Mouse (Mus musculus) kidney, postnatal 25 days (tissue): ENCODE data around the gene Enc1.

Experiments
- DNase-seq, 2 experiments: peaks; one replicate each; pipeline ENCODE4 v3.0.0; 2021; ENCODE audit warnings: mixed read lengths in 2 of 2

Enc1 gene

DNA sequence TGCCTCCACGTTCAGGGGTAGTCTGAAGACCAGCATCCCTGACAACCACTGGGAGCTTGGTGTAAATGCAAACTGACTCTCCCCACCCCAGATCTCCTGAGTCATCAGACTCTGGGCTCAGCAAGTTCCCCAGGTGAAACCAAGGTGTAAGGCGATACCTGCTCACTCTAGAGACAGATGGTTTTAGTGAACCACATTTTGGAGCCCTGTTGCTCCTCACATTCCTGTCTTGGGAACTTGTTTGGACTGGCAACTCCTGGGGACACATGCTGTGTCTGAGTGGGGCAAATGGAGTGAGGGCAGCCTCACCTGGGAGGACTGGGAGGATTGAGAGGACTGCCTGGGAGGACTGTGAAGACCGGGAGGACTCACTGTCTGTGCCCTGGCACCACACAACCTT, 13.1 kb upstream of the Enc1 start:
- DNase-seq = no peak

DNA sequence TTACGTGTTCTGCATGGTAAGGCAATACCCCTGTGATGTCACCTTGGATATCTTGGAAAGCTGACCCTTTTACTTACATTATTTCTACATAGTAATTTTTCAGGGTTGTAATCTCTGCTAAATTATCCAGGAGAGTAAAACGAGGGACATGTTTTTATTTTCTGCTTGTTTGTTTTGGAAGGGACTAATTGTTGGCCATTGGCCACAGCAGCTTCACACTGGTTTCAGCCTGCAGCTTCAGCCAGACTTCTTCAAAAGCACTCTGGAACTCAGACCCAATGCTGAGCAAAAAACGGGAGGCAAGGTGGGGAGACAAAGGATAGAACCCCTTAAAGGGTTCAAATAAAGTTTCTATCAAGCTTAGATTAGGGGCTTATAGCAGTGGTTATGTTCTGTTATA, 10.8 kb upstream of the Enc1 start:
- no peak for DNase-seq

DNA sequence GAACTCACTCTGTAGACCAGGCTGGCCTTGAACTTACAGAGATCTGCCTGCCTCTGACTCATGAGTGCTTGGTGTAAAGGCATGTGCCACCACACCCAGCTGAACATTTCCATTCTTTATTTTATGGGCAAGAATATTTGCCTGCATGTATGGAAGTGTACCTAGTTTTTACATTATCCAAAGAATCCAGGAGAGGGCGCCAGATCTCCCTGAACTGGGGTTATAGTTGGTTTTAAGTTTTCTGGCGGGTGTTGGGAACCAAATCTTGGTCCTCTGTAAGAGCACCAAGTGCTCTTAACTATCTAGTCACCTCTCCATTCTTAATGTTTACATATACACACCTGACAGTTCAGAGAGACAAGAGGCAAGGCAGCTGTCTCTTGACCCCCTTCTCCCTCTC, 7.8 kb upstream of the Enc1 start:
- DNase-seq = peak in 1 of 2 experiments; percentile 15

DNA sequence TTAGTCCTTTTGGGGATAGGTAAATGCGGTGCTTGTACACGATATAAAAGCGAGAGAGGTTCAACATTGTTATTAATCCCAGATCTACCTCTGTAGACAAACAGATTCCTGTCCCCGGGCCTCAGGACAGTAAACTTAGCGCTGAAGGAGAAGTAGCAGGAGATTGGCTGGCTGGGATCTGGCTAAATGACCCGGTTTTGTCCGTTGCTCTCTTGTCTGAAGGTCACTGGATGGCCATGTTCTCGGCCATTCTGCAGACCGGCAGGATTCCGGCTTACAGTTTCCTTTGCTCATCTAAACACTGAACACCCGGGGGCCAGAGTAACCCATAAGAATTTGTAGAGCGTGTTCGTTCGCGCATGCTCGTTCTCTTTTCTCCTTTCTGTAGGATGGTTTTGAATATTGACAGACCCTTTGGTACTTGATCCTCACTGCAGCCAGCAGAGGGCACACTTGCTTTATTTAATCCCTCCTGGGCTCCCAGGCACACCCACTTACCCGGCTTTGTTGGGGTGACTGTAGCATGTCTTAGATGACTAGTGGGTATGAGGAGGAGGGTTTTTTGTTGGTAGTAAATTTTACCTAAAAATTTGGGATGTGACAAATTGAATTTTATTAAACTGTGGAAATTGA, 6.0 kb upstream of the Enc1 start:
- DNase-seq = peak; percentile 82 to 91

DNA sequence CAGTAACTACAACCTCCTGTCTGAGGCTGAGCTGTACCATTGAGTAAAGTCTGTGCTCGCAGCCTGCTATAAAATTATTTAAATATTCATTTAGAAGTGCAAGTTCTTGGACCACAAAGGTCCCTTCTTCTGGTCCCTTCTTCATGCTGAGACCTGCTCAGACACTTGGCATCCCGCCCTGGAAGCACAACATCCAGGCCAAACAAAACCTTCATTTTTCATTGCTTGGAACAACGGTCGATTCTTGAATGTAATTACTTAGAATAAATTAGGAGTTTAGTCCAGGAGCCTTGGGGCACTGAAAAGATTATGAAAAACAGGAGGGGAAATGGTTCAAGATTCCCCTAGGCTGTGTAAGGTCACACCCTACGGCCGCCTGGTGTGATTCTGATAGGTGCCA, 5.0 kb upstream of the Enc1 start:
- peak; percentile 40 to 45 for DNase-seq

DNA sequence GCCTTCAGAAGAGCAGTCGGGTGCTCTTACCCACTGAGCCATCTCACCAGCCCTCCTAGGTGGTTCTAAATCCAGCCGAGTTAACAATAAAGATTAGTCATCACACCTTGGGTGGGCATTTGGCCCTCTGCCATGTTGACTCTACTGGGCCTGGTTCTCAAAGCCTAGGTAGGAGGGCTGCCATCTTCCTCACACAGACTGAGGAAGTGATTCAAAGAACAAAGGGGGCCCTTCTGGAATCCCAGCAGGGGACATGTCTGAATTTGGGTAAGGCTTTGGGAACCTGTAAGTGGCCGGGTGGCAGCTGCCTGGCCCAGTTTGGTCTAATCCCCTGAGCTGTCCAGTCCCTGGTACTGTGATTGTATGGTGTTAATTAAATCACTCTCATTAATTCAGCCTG, 3.2 kb upstream of the Enc1 start:
- peak in 1 of 2 experiments; percentile 17 for DNase-seq

DNA sequence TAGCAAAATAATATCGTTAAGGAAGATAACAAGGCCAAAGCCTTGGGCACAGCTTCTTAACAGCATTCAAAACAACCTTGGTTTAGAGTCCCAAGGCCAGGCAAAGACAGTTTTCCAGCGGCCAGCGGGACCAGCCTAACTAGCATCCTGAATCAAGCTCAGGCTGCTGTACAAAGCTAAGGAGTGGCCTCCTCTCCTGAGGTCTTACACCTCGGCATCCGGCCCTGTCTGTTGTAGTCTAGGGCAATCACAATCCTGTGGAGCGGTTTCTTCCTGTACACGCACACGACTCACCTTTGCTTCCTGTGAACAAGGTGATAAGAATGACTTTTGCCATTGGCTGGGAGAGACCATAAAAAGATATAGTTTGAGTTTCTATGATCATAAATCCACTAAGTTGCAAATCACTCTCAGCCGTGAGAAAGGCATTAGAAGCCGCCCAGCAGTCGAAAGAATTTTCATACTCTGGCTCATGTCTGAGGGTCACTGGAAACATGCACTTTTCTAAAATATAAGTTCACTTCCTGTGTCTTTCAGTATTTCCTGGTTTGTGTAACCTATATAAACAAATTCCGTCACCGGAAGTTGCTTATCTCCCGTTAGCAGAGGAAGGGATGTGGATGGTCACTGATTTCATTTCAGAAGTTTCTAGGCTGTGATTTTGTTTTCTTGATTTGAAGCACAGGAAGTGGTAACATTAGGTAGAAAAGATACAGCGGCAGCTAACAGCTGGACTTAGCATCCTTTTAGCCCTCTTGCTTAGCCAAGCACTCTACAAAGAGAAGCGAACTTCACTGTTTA, 2.5 kb upstream of the Enc1 start:
- DNase-seq = peak in 1 of 2 experiments; percentile 19

DNA sequence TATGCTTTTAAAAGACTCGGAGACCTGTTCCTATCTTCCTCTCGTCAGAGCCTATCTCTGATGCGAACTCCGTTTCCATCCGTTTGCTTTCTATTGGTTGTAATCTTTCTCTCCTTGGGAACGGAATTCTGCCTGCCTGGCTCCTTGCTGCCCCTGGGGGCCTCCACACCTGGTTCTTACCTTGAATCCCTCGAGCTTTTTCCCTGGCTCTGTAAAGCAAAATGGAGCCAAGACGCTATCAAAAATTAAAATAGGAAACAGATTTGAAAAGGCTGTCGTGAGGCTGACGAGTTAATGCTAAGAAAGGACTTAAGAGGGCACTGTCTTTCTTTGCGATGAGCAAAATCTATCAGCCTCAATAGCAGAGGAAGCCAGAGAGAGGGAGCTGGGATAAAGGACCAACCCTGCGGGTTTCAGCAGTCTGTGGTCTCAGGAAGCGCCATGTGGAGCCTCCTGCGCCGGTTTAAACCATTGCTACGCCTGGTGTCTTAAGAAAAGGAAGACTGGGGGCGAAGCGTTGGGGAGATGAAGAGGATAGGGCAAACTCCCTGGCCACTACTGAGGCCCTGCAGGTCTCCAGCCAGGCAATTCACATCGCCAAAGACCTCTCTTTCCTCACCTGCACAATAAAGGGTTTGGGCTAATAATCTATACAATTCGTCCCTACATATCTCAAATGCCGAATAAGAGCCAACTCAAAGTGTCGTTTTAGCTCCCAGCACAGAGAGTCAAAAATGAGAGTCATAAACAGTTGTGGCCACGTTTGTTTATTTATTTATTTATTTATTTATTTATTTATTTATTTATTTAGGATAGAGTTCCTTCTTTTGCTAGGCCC, 1.3 kb upstream of the Enc1 start:
- DNase-seq = peak; percentile 37 to 60

DNA sequence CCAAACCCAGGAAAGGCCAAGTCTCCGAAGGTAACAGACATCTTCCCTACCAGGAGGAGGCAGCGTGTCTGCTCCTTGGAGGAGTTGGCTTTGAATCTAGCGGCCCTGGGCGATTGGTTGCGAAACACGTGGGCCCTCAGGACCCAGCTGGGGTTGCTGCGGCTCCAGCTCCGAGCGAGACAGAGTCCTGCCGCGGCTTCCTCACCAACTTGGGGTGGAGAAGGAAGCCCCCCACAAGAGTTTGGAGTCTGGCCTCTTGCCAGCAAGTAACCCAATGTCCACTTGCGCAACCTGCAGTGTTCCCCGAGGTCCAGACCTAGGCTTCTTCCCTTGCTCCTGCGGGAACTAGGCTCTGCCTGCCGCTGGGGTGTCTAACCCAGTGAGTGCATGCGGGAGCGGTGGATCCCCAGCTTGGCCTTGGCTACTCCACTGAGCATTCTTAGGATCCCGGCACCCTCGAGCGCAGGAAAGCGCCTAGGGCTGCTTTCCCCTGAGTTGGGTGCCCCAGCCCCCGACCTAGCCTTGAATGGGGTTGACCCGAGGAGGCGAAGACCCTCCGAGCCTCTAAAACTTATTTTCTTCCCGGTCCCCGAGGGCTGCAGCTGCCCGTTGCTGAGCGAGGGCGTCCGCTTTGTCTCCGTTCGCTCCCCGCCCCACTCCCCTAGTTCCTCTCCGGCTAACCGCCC, 483 bp upstream of the Enc1 start:
- peak; percentile 78 to 91 for DNase-seq

DNA sequence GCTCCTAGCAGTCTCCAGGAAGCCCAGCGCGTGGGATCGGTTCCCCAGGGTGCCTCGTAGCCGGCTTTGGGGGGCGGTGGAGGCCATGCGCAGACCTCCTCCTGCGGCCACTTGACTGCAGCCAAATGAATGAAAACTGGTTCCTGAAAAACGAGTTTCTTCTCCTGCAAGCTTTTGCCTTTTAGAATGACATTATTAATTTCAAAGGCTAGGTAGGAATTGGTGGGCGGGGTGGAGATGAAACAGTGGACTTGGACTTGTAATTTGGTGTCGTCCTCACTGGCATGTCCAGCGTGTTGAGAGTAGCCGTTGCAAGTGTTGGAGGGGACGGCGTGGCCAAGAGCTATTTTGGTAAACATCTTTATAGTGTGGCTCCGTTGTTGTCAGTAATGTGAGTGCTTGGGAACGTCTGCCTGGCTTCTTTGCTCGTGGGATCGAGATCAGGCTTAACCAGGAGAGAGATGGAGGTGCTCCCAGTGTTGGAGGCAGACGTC, 929 bp downstream of the Enc1 start:
- peak in 1 of 2 experiments; percentile 29 for DNase-seq

DNA sequence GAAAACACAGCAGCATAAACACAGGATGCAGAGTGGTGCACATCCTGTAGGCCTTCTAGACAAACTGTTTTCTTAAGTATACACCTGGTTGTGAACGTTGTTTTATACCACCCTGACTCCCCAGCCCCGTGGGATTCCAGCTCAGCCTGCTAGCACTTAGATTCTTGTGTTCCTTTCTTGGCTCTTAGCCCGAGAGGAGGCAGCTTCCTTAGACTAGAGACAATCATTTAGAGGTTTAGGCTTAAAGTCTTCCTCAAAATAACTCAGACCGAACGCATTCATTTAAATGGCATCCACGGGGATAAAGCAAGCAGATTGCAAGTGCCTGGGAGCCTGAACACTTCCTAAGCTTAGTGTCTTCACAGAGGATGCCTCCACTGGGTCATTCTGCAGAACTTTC, 1.8 kb downstream of the Enc1 start:
- no peak for DNase-seq

DNA sequence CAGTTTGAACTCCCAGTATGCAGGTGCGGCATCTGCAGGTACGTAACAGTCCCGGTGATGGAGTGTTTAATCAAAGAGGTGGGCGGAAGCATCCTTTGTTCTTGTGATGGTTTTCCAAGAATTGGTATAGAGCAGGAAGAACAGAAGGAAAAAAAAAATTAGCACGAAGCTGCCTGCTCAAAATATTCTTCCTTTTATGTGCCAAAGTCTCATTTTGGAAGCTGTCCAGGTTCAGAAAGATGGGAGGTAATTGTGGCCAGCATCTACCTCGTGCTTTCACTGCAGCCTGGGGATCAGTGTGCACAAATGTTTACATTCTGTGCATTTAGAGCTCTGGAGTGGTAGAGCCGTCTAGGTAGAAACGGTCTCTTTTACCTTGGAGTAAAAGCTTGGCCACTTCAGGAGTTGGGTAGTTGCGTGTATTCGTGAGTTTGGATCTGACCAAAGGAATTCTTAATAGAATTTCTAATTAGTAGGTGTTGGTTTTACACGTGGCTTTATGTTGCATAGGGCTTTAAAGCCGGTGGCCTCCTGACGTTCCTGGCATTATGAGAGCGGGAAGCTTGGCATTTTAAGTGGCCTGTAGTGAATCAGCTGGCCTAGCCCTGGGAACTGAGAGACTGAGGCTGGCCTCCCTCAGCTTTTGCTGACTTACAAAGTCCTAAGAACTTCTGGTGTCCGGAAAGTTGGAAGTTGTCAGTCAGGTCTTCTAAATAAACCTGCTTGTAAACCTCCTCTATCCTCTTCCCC, 3.2 kb downstream of the Enc1 start:
- no peak for DNase-seq

DNA sequence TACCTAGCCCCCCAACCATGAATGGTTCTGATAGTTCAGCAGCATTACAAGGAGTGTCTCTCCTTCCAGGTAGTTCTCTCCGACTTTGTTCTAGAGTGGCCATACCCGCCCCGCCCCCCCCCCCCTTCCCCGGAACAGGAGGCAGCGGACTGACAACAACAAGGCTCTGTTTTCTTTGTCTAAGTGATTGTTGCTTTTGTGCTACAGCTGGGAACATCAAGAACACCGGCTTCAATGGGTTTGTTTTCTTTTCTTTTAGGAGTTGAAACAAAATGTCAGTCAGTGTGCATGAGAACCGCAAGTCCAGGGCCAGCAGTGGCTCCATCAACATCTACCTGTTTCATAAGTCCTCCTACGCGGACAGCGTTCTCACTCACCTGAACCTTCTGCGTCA, 3.8 kb downstream of the Enc1 start:
- DNase-seq = no peak

DNA sequence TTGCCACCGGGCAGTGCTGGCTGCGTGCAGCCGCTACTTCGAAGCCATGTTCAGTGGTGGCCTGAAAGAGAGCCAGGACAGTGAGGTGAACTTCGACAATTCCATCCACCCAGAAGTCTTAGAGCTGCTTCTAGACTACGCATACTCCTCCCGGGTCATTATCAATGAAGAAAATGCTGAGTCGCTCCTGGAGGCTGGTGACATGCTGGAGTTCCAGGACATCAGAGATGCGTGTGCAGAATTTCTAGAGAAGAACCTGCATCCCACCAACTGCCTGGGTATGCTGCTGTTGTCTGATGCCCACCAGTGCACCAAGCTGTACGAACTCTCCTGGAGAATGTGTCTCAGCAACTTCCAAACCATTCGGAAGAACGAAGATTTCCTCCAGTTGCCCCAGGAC, 4.3 kb downstream of the Enc1 start:
- DNase-seq = no peak

DNA sequence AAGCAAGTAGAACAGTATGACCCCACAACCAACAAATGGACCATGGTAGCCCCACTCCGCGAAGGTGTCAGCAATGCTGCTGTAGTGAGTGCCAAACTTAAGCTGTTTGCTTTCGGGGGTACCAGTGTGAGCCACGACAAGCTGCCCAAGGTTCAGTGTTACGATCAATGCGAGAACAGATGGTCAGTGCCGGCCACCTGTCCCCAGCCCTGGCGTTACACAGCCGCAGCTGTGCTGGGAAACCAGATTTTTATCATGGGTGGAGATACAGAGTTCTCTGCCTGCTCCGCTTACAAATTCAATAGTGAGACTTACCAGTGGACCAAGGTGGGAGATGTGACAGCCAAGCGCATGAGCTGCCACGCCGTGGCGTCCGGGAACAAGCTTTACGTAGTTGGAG, 5.3 kb downstream of the Enc1 start:
- DNase-seq = no peak

DNA sequence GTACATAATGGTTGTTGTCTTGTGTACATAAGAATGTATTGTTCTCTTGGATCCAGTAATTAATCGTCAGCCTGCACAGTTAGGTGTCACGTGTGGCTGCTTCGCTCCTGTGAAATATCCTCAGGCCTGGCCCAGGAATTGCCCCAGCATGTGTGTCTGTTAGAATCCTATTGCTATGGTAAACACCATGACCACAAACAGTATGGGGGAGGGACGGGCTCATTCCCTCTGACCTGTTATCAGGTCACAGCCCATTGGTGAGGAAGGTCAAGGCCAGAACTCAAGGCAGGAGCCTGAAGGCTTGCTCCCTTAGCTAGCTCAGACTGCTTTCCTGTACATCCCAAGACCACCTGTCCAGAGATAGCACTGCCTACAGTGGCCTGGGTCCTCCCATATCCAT, 6.8 kb downstream of the Enc1 start:
- DNase-seq = no peak

DNA sequence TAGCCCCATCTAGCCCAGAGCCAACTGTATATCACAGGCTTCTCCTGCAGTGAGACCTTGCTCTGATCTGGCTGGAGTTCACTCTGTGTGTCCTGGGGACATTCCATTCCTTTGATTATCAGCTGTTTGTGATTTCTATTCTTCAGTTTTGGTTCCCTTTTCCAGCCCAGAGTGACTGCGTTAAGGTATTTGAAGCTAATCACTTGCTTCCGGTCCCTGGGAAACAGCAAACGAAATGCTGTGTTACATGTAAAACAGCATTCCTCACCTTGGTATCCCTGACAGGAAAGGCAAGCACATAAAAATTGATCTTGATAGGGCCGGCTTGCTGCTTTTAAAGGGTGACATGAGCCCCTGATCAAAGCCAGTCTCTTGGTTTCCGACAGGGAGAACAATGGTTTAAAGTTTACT, 8.2 kb downstream of the Enc1 start:
- no peak for DNase-seq

DNA sequence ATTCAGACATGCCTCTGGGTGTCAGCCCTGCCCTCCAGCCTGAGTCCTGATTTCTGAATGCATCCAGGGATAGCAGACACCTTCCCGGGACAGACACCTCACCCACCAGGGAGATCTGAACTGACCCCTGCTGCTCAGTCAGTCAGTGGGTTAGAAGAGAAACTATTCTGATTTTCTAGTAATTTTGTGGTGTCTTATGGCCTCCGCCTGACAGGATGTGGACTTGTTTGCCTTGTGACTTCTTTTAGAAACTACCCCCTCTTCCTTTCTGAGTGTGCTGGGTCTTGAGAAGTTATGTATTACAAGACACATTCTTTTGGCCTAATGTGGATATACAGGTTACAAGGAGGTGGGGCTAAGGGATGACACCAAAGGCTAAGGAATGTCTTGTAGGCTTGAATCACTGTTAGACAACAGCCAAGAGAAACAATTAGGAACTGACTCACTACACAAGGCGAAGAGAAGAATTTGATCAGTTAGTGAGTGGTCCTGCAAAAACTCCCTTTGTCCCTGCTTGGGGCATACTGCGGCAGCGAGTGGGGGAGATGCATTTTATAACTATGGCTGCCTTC, 8.7 kb downstream of the Enc1 start:
- no peak for DNase-seq

DNA sequence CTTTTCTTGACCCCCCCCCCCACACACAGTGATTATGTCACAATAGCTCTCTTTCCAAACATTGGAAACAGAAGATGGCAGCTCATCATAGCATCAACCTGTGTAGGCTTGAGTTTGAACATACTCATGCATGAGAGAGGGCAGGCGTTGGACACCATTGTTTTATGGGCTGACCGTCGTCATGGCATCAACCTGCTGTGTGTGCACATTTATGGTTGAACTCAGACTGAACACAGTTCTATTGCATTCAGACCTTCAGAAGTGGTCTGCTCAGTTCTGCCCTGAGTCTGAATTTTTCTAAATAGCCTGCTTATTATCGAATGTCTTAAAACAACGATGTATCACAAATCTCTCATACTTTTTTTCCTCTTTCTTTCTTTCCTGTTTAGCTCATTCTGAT, 9.2 kb downstream of the Enc1 start:
- DNase-seq = no peak

DNA sequence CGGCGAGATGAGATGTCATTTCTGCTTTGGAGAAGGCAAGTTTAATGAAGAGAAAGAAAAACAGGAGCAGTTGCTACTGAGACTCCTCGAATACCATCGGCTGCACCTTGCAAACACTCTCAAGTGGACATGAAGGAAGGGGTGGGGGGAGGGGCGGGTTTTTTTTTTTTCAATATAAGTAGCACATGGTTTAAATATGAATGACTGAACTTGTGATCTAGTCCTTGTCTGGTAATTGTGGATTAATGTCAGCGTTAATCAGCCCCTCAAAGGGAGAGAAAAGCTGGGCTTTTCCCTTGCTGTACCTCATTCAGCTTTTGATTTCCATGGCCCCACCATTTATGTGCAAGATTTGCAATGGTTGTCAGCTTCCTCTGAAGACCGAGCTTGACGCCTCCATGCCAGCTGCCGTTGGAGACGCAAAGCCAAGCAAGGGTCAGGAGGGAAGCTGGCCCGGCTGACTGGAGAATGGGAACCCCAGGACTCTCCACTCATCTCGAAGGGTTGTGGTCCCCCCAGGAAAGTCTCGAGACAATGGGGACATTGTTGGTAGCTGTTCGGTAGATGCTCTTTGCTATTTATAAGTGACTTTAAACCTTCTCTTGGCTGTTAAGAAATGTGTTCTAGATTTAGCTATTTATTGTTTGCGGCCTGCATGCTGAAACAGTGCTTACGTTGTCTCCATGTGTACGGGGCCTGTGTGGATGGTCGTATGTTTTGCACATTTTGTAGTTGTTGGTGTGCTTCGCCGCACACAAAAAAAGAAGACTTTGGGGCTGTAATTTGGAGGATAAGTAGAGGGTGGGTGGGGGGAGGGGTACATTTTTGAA, 9.9 kb downstream of the Enc1 start:
- no peak for DNase-seq

DNA sequence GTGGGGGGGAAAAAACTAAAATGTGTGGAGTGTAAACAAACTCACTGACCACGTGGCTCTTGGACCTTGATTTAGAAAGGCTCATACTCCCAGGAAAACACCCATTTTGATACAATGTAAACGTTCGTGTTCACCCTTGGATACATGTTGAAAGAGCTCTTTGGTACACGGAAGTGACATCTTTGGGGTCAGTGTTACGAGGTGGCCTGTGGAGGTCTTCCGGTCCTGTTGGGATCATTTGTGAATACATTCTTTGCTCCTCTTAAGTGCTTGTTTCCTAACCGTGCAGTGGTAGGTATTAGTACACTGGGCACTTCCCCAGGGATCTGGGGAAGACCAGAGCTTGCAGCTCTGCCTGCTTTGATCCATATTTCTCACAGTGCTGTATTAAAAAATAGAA, 10.8 kb downstream of the Enc1 start:
- DNase-seq = no peak
